Mouse (Mus musculus) spleen, adult 2 months (tissue): ENCODE data around the gene Herc3. TPM values are rescaled to one million over a fixed set of nuclear protein-coding genes. Genes with fewer than 3 reads are reported as not detected.

Source experiments
- DNase-seq, 2 experiments: peaks; one replicate each; pipeline versions ENCODE4 v3.0.0 to v3.0.0-alpha.2; 2012 to 2021; ENCODE audit warnings: low spot score in 2 of 2, low read depth in 1 of 2
- H3K27ac ChIP-seq: fragments of 200-500 bp; 2 replicates; pipeline ENCODE4 v1.5.1; 2012; ENCODE audit warnings: low read length, inconsistent platforms; ENCODE audit not compliant: insufficient read depth
- H3K27me3 ChIP-seq: fragments of 200-500 bp; 2 replicates; pipeline ENCODE4 v1.6.1; 2012; ENCODE audit warnings: mild to moderate bottlenecking, moderate library complexity, low read length, inconsistent platforms; ENCODE audit not compliant: control insufficient read depth, insufficient read depth
- H3K36me3 ChIP-seq: fragments of 200-500 bp; 2 replicates; pipeline ENCODE4 v1.6.1; 2012; ENCODE audit warnings: mild to moderate bottlenecking, low read length, inconsistent platforms; ENCODE audit not compliant: control insufficient read depth, insufficient read depth
- H3K4me1 ChIP-seq: fragments of 200-500 bp; 2 replicates; pipeline ENCODE4 v1.6.1; 2011; ENCODE audit warnings: inconsistent platforms; ENCODE audit not compliant: control insufficient read depth, insufficient read depth, insufficient read length
- H3K4me3 ChIP-seq: fragments of 200-500 bp; 2 replicates; pipeline ENCODE4 v1.5.1; 2011; ENCODE audit warnings: mild to moderate bottlenecking, inconsistent platforms; ENCODE audit not compliant: insufficient read depth, insufficient read length; ENCODE audit errors: extremely low read depth
- CTCF ChIP-seq: fragments of 200-500 bp; IDR thresholded peaks from 2 replicates; pipeline ENCODE4 v1.5.1; 2011; ENCODE audit warnings: mild to moderate bottlenecking, inconsistent platforms; ENCODE audit not compliant: insufficient read depth, insufficient read length, insufficient replicate concordance; ENCODE audit errors: extremely low read depth
- POLR2A ChIP-seq: fragments of 200-500 bp; IDR thresholded peaks from 2 replicates; pipeline ENCODE4 v1.6.1; 2011; ENCODE audit warnings: low read depth, low read length, inconsistent platforms
- WGBS: fragments of 180-500 bp; shearing (Covaris S2); methylation state at CpG from one replicate; pipeline ENCODE4 v1.1.7; 2018; 5-methylcytosine and 5-hydroxymethylcytosine counted together
- polyA plus RNA-seq: library from polyadenylated mRNA; depleted of rRNA; stranded (reverse); fragments of >200 nt; gene quantifications from 2 replicates; pipeline ENCODE4 v1.2.3, GENCODE M21; 2012

The Herc3 gene
- polyA plus RNA-seq, 1 experiment: 21.3 TPM

DNA sequence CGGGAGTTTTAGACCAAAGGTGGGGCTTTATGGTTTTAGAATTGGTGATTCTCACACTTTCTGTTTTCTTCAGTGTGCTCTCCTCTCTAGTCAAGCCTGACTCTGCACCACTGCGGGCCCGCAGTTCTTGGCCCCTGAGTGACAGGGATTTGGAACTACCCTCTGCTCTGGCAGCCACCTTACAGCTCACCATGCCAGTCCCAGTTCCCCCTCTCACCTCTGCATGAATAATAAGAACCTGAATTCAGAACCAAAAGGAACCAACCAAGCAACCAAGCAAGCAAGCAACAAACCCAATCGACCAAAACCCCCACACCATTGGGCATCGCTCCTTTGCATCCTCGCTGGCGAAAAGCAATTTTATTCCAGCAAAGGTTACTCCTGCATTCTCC, 429 bp upstream of the Herc3 start:
- no peaks in the 10 kb centered on the region for H3K27me3 ChIP-seq
- H3K4me1 ChIP-seq: peaks cover 20% of the 10 kb centered on the region
- H3K36me3 ChIP-seq: no peaks in the 10 kb centered on the region
- no peak for DNase-seq
- H3K4me3 ChIP-seq: peak overlapping the region; percentile 86
- no peak for TF ChIP-seq POLR2A
- no peak for TF ChIP-seq CTCF
- 16% methylated on average over 7 of the region's 7 CpGs for WGBS
- no peak overlapping the region for H3K27ac ChIP-seq

DNA sequence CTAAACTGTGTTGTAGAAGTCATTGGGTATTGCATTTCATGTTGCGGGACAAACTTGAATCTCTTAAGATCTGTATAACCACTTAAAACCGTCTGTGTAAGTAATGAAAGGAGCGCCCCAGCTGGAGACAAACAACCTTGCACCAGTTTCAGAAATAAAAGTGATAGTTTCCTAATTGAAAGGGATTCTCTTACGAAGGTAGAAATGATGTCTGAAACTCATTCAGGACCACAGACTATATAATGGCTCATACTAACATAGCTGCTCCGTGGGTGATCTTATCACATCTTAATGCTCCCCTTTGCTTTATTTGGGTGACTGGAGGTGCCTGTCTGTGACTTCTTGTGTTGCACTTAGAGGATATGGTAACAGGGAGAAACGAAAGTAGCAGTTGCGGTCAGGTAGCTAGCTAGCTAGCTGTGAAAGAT, 1.3 kb downstream of the Herc3 start:
- Histone ChIP-seq H3K27ac (peak overlapping the region; percentile 8; the same call in 1 of the 2 replicates), H3K36me3 (no peaks in the 10 kb centered on the region), H3K27me3 (no peaks in the 10 kb centered on the region), H3K4me1 (peaks cover 20% of the 10 kb centered on the region), H3K4me3 (peak overlapping the region; percentile 51)
- 6% methylated on average over 7 of the region's 7 CpGs for WGBS
- TF ChIP-seq CTCF: no peak
- TF ChIP-seq POLR2A: no peak
- DNase-seq: peak; percentile 37 to 45

DNA sequence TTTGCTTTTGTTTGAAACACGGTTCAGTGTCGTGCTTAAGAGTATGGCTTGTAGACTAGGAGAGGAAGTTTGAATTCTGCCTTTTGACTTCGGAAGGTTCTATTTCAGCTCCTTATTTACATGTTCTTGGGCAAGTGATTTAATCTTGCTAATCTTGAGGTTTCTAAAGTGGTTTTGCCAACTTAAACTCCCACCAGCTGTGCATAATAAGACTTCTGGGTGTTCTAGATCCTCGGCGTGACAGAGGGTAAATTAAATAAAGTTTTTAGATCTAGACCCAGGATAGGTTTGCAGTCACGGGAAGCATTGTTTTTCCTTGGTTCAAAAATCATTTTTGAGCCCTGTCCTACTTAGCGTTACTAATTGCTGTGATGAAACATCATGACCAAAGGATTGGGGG, 3.2 kb downstream of the Herc3 start:
- no peaks in the 10 kb centered on the region for H3K27me3 ChIP-seq
- TF ChIP-seq POLR2A (no peak), CTCF (no peak)
- no peak for DNase-seq
- H3K4me3 ChIP-seq: no peak overlapping the region
- WGBS: 42% methylated on average over 7 of the region's 7 CpGs
- H3K36me3 ChIP-seq: no peaks in the 10 kb centered on the region
- H3K27ac ChIP-seq: peak overlapping the region; percentile 18; the same call in 1 of the 2 replicates
- peaks cover 20% of the 10 kb centered on the region for H3K4me1 ChIP-seq

DNA sequence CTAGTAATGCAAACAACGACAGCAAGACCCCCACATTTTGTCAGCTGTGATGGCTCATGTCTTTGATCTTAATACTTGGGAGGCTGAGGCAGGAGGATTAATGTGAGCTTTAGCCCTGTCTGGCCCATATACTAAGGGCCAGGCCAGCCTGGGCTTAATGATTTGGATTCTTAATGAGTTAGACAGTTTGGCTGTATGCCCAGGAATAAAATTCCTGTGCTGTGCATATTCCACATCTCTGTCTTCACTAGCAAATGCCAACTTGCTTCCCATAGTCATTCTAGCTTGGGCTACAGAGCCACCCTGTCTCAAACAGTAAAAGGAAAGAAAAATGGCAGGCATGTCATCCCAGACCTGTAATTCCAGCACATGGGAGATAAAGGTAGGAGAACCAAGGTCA, 4.3 kb downstream of the Herc3 start:
- DNase-seq: no peak
- 92% methylated on average over 1 of the region's 1 CpGs for WGBS

DNA sequence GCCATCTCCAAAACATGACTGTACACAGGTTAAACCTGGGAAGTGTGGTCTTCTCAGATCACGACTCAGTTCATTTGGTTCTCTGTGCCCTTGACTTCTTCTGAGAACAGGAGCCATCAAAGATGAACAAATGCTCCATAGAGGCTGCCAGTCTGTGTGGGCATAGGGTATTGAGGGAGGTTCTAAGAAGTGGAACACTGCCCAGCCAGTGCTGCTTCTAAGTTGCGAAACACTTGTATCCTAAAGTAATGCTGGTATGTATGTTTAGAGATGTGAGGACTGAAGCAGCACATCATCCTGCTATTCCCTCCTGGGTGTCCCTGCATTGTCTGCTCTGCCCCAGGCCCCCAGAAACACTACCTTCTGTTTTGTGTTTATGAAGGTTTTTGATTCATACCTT, 5.2 kb downstream of the Herc3 start:
- no peak overlapping the region for H3K4me3 ChIP-seq
- H3K27ac ChIP-seq: no peak overlapping the region
- 92% methylated on average over 2 of the region's 2 CpGs for WGBS
- no peaks in the 10 kb centered on the region for H3K27me3 ChIP-seq
- H3K36me3 ChIP-seq: no peaks in the 10 kb centered on the region
- TF ChIP-seq CTCF (no peak), POLR2A (no peak)
- H3K4me1 ChIP-seq: peaks cover 17% of the 10 kb centered on the region
- no peak for DNase-seq

More for the DNA sequence above, 4.3 kb downstream of the Herc3 start:
- Histone ChIP-seq H3K27me3 (no peaks in the 10 kb centered on the region), H3K4me3 (no peak overlapping the region), H3K4me1 (peaks cover 20% of the 10 kb centered on the region), H3K36me3 (no peaks in the 10 kb centered on the region), H3K27ac (no peak overlapping the region)
- TF ChIP-seq CTCF (no peak), POLR2A (no peak)

DNA sequence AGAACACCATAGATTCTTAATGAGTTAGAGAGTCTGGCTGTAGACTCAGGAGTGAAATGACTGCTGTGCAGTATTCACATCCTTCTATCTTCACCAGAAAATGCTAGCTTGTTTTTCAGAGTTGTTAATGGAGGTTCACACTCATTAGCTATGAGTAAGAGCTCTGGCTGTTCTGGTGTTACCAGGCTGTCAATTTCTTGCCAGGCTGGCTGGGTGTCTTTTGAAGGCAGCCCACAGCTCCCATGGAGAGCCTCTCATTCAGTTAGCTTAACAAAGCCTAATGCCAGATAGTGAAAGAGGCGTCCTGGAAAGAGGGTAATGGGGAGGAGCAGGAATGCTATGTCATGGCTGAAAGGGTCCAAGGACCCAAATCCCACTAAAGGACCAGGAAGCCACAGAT, 6.7 kb downstream of the Herc3 start:
- H3K36me3 ChIP-seq: no peaks in the 10 kb centered on the region
- no peak overlapping the region for H3K4me3 ChIP-seq
- no peaks in the 10 kb centered on the region for H3K27me3 ChIP-seq
- no peak overlapping the region for H3K27ac ChIP-seq
- no peak for DNase-seq
- WGBS: 90% methylated on average over 1 of the region's 1 CpGs
- no peak for TF ChIP-seq POLR2A
- TF ChIP-seq CTCF: no peak
- peaks cover 17% of the 10 kb centered on the region for H3K4me1 ChIP-seq

DNA sequence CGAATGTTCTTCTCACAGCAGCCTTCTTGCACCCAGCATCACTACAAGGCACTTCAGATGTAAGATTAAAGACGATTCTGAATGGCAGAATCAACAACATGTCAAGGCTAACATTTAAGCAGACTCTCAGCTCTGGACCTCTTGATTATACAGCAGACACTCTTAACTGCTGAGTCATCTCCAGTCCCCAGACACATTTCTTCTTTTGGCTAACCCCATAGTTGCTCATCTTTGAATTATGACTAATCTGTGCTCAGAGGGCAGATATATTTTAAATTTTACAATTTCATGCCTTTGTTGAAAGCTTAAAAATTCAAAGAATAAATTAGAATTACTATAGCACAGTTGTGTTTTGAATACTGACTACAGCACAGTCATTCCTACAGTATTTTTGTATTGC, 9.9 kb downstream of the Herc3 start:
- no peak overlapping the region for H3K4me3 ChIP-seq
- no peaks in the 10 kb centered on the region for H3K27me3 ChIP-seq
- H3K27ac ChIP-seq: no peak overlapping the region
- TF ChIP-seq POLR2A: no peak
- TF ChIP-seq CTCF: no peak
- no peaks in the 10 kb centered on the region; the same call in 1 of the 2 replicates for H3K4me1 ChIP-seq
- peaks cover 5% of the 10 kb centered on the region for H3K36me3 ChIP-seq
- WGBS: 82% methylated on average over 2 of the region's 2 CpGs
- DNase-seq: no peak

DNA sequence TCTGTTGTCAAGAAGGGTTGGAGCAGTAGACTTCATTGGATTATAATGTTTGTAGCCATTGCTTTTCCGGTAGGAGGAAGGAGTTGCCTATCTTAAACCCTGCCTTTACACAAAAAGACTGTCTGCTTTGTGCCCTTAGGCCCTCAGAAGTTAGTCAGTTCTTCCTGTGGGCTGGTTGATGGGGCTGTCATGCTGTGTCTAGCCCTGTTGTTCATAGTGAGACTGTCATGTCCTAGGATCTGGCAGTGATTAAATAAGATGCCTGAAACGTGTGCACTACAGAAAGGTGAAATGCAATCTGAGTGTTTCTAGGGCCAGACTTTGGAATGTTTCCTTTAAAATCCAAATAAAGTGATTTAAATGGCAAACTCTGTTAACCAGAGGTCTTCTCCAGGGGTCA, 10.9 kb downstream of the Herc3 start:
- DNase-seq: no peak
- no peak overlapping the region for H3K4me3 ChIP-seq
- no peak overlapping the region for H3K27ac ChIP-seq
- peaks cover 5% of the 10 kb centered on the region for H3K36me3 ChIP-seq
- H3K4me1 ChIP-seq: no peaks in the 10 kb centered on the region; the same call in 1 of the 2 replicates
- no peak for TF ChIP-seq POLR2A
- no peak for TF ChIP-seq CTCF
- H3K27me3 ChIP-seq: no peaks in the 10 kb centered on the region
- 77% methylated on average over 2 of the region's 2 CpGs for WGBS
